8 mouse cellular contexts compared by ENCODE assay signal in the genomic region with DNA sequence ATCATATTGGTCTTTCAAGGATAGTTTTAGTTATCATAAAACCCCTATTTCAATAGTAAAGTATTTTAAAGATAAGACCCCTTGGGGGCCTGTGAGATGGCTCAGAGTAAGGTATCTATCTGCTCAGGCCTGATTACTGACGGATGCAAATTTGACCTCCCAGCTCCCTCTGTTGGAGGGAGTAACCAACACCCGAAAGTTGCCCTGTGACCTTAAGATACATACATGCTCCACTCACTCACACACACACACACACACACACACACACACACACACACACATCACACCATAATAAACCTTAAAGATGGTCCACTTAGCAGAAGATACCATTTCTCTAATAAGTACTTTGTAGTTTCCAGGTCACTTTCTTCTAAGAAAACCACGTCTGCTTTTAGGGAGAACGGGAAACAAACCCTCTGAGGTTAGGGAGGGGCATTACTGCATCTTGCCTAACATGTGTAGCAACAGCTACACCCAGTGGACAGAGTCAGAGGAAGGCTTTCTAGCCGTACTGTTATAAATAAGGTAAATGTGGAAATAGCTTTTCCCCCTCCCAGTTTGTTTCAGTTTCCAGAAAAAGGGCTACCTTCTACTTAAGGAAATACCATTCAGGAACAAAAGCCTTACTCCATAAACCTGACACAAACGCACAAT. TPM values are rescaled to one million over a fixed set of nuclear protein-coding genes. Genes with fewer than 3 reads are reported as not detected.
DNase-seq lines count a peak whose midpoint lies in the region; ATAC-seq and TF ChIP-seq lines count a peak whose summit lies in the region.

No protein-coding gene starts in this region.

- WGBS in liver, adult 2 months: 70% methylated on average over 6 of the region's 6 CpGs
- WGBS in forebrain, postnatal 0 days: 46% methylated on average over 6 of the region's 6 CpGs
- WGBS in midbrain, embryonic 16.5 days: 45% methylated on average over 6 of the region's 6 CpGs

- intact Hi-C loops in left cerebral cortex, adult 2 months (cut with DNase I): loop anchor here (5.0 to 10.0 kb wide), 6 partner anchors 74 to 862 kb away; no protein-coding TSS in a partner anchor

- H3K9me3 ChIP-seq in forebrain, postnatal 0 days (ENCODE audit: low read length): no peaks in the 10 kb centered on the region
- H3K9me3 ChIP-seq in midbrain, embryonic 16.5 days (replicated peaks; ENCODE audit: control insufficient read depth, low read length, poor library complexity, severe bottlenecking): no peaks in the 10 kb centered on the region

- H3K4me2 ChIP-seq in forebrain, postnatal 0 days (ENCODE audit: low read depth): no peak overlapping the region
- no peak overlapping the region for H3K4me2 ChIP-seq in midbrain, embryonic 16.5 days (ENCODE audit: low read length)

- peak; percentile 30 for TF ChIP-seq CTCF in liver, adult 2 months (IDR thresholded peaks at IDR 0.05; ENCODE audit: low read depth, low read length)
- peak; percentile 87 for TF ChIP-seq CTCF in forebrain, postnatal 0 days (IDR thresholded peaks at IDR 0.05; ENCODE audit: low read depth)
- peak; percentile 80 for TF ChIP-seq CTCF in left cerebral cortex, adult 2 months (IDR thresholded peaks at IDR 0.05)

- ATAC-seq in forebrain, postnatal 0 days: peak; percentile 90
- ATAC-seq in midbrain, embryonic 16.5 days: peak; percentile 76
- ATAC-seq in erythroid progenitor cell, adult 5-6 weeks (replicated peaks; ENCODE audit: low FRiP score, poor library complexity, severe bottlenecking): no peak

- no peak overlapping the region for H3K27ac ChIP-seq in liver, adult 2 months (replicated peaks; ENCODE audit: insufficient read depth, low read depth, low read length)
- H3K27ac ChIP-seq in forebrain, postnatal 0 days (ENCODE audit: low read depth, low read length): no peak overlapping the region
- no peak overlapping the region for H3K27ac ChIP-seq in left cerebral cortex, adult 2 months
- no peak overlapping the region for H3K27ac ChIP-seq in midbrain, embryonic 16.5 days (ENCODE audit: low read length)

- peaks cover 6% of the 10 kb centered on the region for H3K4me1 ChIP-seq in liver, adult 2 months (ENCODE audit: control insufficient read depth, insufficient read depth, low read length)
- no peaks in the 10 kb centered on the region for H3K4me1 ChIP-seq in forebrain, postnatal 0 days (ENCODE audit: insufficient read depth)
- H3K4me1 ChIP-seq in midbrain, embryonic 16.5 days (ENCODE audit: control insufficient read depth, insufficient read depth, low read length): no peaks in the 10 kb centered on the region; the same call in 1 of the 2 replicates

- H3K36me3 ChIP-seq in liver, adult 2 months (ENCODE audit: control insufficient read depth, insufficient read depth, low read length): peaks cover 16% of the 10 kb centered on the region
- peaks cover 15% of the 10 kb centered on the region for H3K36me3 ChIP-seq in forebrain, postnatal 0 days (ENCODE audit: insufficient read depth)
- H3K36me3 ChIP-seq in midbrain, embryonic 16.5 days (ENCODE audit: control insufficient read depth, insufficient read depth, low read length): peaks cover 14% of the 10 kb centered on the region

- DNase-seq in adrenal gland, adult 2 months: peak; percentile 33
- no peak for DNase-seq in adrenal gland, postnatal 25 days
- DNase-seq in liver, adult 2 months (ENCODE audit: extremely low read depth, low read depth, low spot score): no peak
- DNase-seq in liver: no peak
- peak; percentile 82 for DNase-seq in forebrain, postnatal 0 days
- DNase-seq in left cerebral cortex, adult 2 months (ENCODE audit: extremely low spot score in 1 of 2, low spot score in 2 of 2): peak in 1 of 2 experiments; percentile 42

- no peaks in the 10 kb centered on the region for H3K27me3 ChIP-seq in liver, adult 2 months (ENCODE audit: control insufficient read depth, insufficient read depth, low read length)
- no peaks in the 10 kb centered on the region for H3K27me3 ChIP-seq in forebrain, postnatal 0 days (ENCODE audit: insufficient read depth, low read length)
- no peaks in the 10 kb centered on the region for H3K27me3 ChIP-seq in midbrain, embryonic 16.5 days (ENCODE audit: control insufficient read depth, insufficient read depth, low read depth, low read length)

- no peak overlapping the region for H3K4me3 ChIP-seq in liver, adult 2 months (ENCODE audit: insufficient read depth, low read depth, low read length)
- H3K4me3 ChIP-seq in forebrain, postnatal 0 days (ENCODE audit: low read depth, low read length): no peak overlapping the region
- no peak overlapping the region for H3K4me3 ChIP-seq in left cerebral cortex, adult 2 months
- H3K4me3 ChIP-seq in midbrain, embryonic 16.5 days (ENCODE audit: low read depth, low read length): no peak overlapping the region

- H3K79me2 ChIP-seq in liver, adult 2 months (ENCODE audit: control insufficient read depth, insufficient read depth, low read length): no peaks in the 10 kb centered on the region

- TF ChIP-seq POLR2A in liver, adult 2 months (IDR thresholded peaks at IDR 0.05; ENCODE audit: extremely low read depth, insufficient read depth, low read length): no peak

- no peak overlapping the region for H3K9ac ChIP-seq in liver, adult 2 months (ENCODE audit: low read depth, low read length)
- no peak overlapping the region for H3K9ac ChIP-seq in forebrain, postnatal 0 days
- H3K9ac ChIP-seq in midbrain, embryonic 16.5 days (ENCODE audit: low read depth, low read length): no peak overlapping the region

RNA-seq across cellular contexts. Expression of gene Fam98a, which starts 15.2 kb away (rescaled TPM):
- 10 to 100 TPM; 30.8 to 33.3 TPM for total RNA-seq in adrenal gland, adult 2 months (2021)
- 2.2 and 3.3 TPM in 2 replicates for polyA plus RNA-seq in adrenal gland, adult 2 months (2012; rRNA removed)
- 31.3 and 31.4 TPM in 2 replicates for total RNA-seq in adrenal gland, postnatal 25 days (2021)
- total RNA-seq in liver, adult 2 months (2014; rRNA removed): 11.8 and 12.7 TPM in 2 replicates
- 6.1 and 7.6 TPM in 2 replicates for polyA plus RNA-seq in liver, adult 2 months (2012; rRNA removed)
- 16.4 and 16.7 TPM in 2 replicates for total RNA-seq in forebrain, postnatal 0 days (2014; rRNA removed)
- polyA plus RNA-seq in forebrain, postnatal 0 days (2015; fragmentation: Nextera tagmentation; extraction: Ambion mirVana): 22.8 and 26.3 TPM in 2 replicates
- total RNA-seq in left cerebral cortex, adult 2 months (2021): 10 to 100 TPM; 44.8 to 50.0 TPM
- 24.4 and 26.6 TPM in 2 replicates for polyA plus RNA-seq in midbrain, embryonic 16.5 days (2015; fragmentation: Nextera tagmentation; extraction: Ambion mirVana)
- total RNA-seq in erythroid progenitor cell, adult 5-6 weeks (2015; ENCODE audit: low replicate concordance): 7.1 and 9.4 TPM in 2 replicates
- total RNA-seq in erythroid progenitor cell, adult 5-6 weeks (2017; ENCODE audit: low replicate concordance): 2.5 and 8.6 TPM in 2 replicates

Comparison
In these comparisons a context has a peak if more than half of its experiments do, and no peak if none do; other contexts are left out.
1. DNase-seq: peak in adrenal gland, adult 2 months (single experiment) and forebrain, postnatal 0 days (single experiment); none in adrenal gland, postnatal 25 days (single experiment), liver, adult 2 months (single experiment) and liver (single experiment).
2. CTCF ChIP-seq: peak in every context shown above with its lines; median percentile 87 in forebrain, postnatal 0 days; 80 in left cerebral cortex, adult 2 months; 30 in liver, adult 2 months.